Comparison of ENCODE assay signal across 17 mouse cellular contexts in genomic region chr2:33137731-33138130, GRCm38 (mm10). TPM values are rescaled to one million over a fixed set of nuclear protein-coding genes. Genes with fewer than 3 reads are reported as not detected.
A peak's percentile ranks its signal among the peaks of the same experiment; 100 is the strongest.
DNase-seq lines count a peak whose midpoint lies in the region; ATAC-seq lines count a peak whose summit lies in the region.
"Had no signal": no experiment of that assay in that cellular context is flagged by ENCODE, and none has a peak within 500 bp of the region (broad histone marks: within the 10 kb centered on the region; RNA-seq: fewer than 3 reads in every experiment).

No protein-coding gene starts in this region.

- H3K27ac ChIP-seq in heart, embryonic 10.5 days = no peak overlapping the region

- WGBS in heart, embryonic 10.5 days = 87% methylated on average over 4 of the region's 4 CpGs

- no peaks in the 10 kb centered on the region for H3K36me3 ChIP-seq in heart, embryonic 10.5 days
- H3K36me3 ChIP-seq: G1E had no signal

- H3K4me1 ChIP-seq in heart, embryonic 10.5 days = 0 out of 2 replicates have a peak, but pooled peaks cover 4% of the 10 kb centered on the region

- H3K9me3 ChIP-seq in heart, embryonic 10.5 days = no peaks in the 10 kb centered on the region
- H3K9me3 ChIP-seq: G1E had no signal

- ATAC-seq in cerebellum, adult (ENCODE audit: insufficient number of reproducible peaks, low FRiP score, low TSS enrichment) = 0 out of 2 replicates have a peak, but pooled peaks have one; percentile 1
- ATAC-seq: activated CD4-positive, CD25-positive, alpha-beta regulatory T cell, adult 4 months; CD4-positive, CD25-positive, alpha-beta regulatory T cell, adult 4 months; Patski had no signal

- H3K27me3 ChIP-seq in heart, embryonic 10.5 days (ENCODE audit: insufficient read depth, poor library complexity, severe bottlenecking) = peaks cover 15% of the 10 kb centered on the region
- H3K27me3 ChIP-seq: Patski had no signal

- DNase-seq in cerebellum, adult 8-10 months = no peak
- DNase-seq in heart, adult 11 months = peak; percentile 85
- no peak for DNase-seq in heart, postnatal 4 days
- DNase-seq in heart, embryonic 10.5 days (ENCODE audit: low spot score) = peak; percentile 54
- no peak for DNase-seq in heart, adult 8-10 months (ENCODE audit: low spot score)
- DNase-seq: adrenal gland, adult 2 months; adrenal gland, adult 8-10 months; adrenal gland, postnatal 10 days; adrenal gland, postnatal 14 days; adrenal gland, postnatal 25 days; adrenal gland, postnatal 36 days; B cell, adult 2 months had no signal

- H3K4me3 ChIP-seq in heart, embryonic 10.5 days = no peak overlapping the region

RNA-seq across cellular contexts. Expression of gene Garnl3, which starts 6.3 kb away (rescaled TPM):
- 10 to 100 TPM in 1 of 2 experiments, 1 to 10 TPM in 1; 9.7 to 11.6 TPM for total RNA-seq in heart, postnatal 4 days (2021)
- polyA plus RNA-seq in heart, embryonic 10.5 days (2016; fragmentation: Nextera tagmentation; extraction: Ambion mirVana) = 10.5 and 13.3 TPM in 2 replicates
- total RNA-seq in heart, adult 8-10 months (2022) = 1 to 10 TPM; 2.6 to 6.7 (median 3.5) TPM
- polyA plus RNA-seq: G1E had no signal

Comparison
In these comparisons a context has a peak if more than half of its experiments do, and no peak if none do; other contexts are left out.
1. DNase-seq: peak in heart, adult 11 months (single experiment) and heart, embryonic 10.5 days (single experiment); none in cerebellum, adult 8-10 months (single experiment), heart, postnatal 4 days (single experiment) and heart, adult 8-10 months (single experiment).